Mouse (Mus musculus): ENCODE results near the gene Col5a1. TPM values are rescaled to one million over a fixed set of nuclear protein-coding genes. Genes with fewer than 3 reads are reported as not detected.

Col5a1 gene
- total and polyA plus RNA-seq, 3 experiments, result 31.1 to 75.5 TPM; not detected in 1

- Histone ChIP-seq H3K27ac (ENCODE audit: control insufficient read depth, low read depth, low read length) (no peak overlapping the region), H3K36me3 (ENCODE audit: control insufficient read depth in 1 of 2, insufficient read depth in 2 of 2, low read length in 2 of 2) (no peaks in the 10 kb centered on the region), H3K9ac (ENCODE audit: control insufficient read depth, low read depth, low read length, poor library complexity, severe bottlenecking) (no peak overlapping the region), H3K4me3 (ENCODE audit: control insufficient read depth in 1 of 2, insufficient read depth in 1 of 2, low read depth in 2 of 2, low read length in 2 of 2) (no peak overlapping the region), H3K9me3 (replicated peaks; ENCODE audit: insufficient read depth, low read length) (no peaks in the 10 kb centered on the region), H3K27me3 (ENCODE audit: control insufficient read depth in 1 of 2, insufficient read depth in 2 of 2, low read length in 2 of 2) (no peaks in the 10 kb centered on the region; a peak in 1 of 4 replicates), H3K4me1 (ENCODE audit: control insufficient read depth in 1 of 2, insufficient read depth in 2 of 2, low read length in 2 of 2) (no peaks in the 10 kb centered on the region), H3K79me2 (ENCODE audit: control insufficient read depth, insufficient read depth, low read length, poor library complexity) (no peaks in the 10 kb centered on the region)
- DNase-seq (ENCODE audit: low read depth, low spot score), result no peak
- TF ChIP-seq MAZ (IDR thresholded peaks at IDR 0.05; ENCODE audit: low read depth, low read length) (no peak), ETS1 (IDR thresholded peaks at IDR 0.05; ENCODE audit: low read depth, low read length) (no peak), ZMIZ1 (IDR thresholded peaks at IDR 0.05; ENCODE audit: low read depth, low read length) (no peak), E2F4 (IDR thresholded peaks at IDR 0.05; ENCODE audit: borderline replicate concordance, low read depth, low read length) (no peak), NRF1 (IDR thresholded peaks at IDR 0.05; ENCODE audit: insufficient read depth, low read depth, low read length, poor library complexity, severe bottlenecking) (no peak), CHD1 (IDR thresholded peaks at IDR 0.05; ENCODE audit: low read depth, low read length) (no peak), JUND (IDR thresholded peaks at IDR 0.05; ENCODE audit: low read depth, low read length) (no peak), GATA1 (IDR thresholded peaks at IDR 0.05; ENCODE audit: low read depth, low read length) (no peak), ZNF384 (IDR thresholded peaks at IDR 0.05; ENCODE audit: low read depth, low read length) (no peak), USF2 (IDR thresholded peaks at IDR 0.05; ENCODE audit: borderline replicate concordance in 1 of 2, insufficient read depth in 1 of 2, low read depth in 1 of 2, low read length in 2 of 2) (no peak), POLR2A (IDR thresholded peaks at IDR 0.05; ENCODE audit: control insufficient read depth in 1 of 2, insufficient read depth in 1 of 2, low read depth in 1 of 2, low read length in 2 of 2, poor library complexity in 1 of 2) (no peak), HCFC1 (IDR thresholded peaks at IDR 0.05; ENCODE audit: low read depth, low read length) (no peak), SIN3A (IDR thresholded peaks at IDR 0.05; ENCODE audit: low read length) (no peak), CHD2 (IDR thresholded peaks at IDR 0.05; ENCODE audit: low read length) (no peak), KAT2A (conservative IDR thresholded peaks at IDR 0.05; ENCODE audit: low read depth, low read length) (no peak), GABPA (IDR thresholded peaks at IDR 0.05; ENCODE audit: low read depth, low read length) (no peak), UBTF (IDR thresholded peaks at IDR 0.05; ENCODE audit: borderline replicate concordance, insufficient read depth, low read depth, low read length) (no peak), ELF1 (IDR thresholded peaks at IDR 0.05; ENCODE audit: low read depth, low read length) (no peak), RCOR1 (IDR thresholded peaks at IDR 0.05; ENCODE audit: low read depth, low read length) (no peak), ZC3H11A (IDR thresholded peaks at IDR 0.05; ENCODE audit: low read depth, low read length) (no peak)
Observed at GRCm38 (mm10) chr2:28046311-28046710, 160.1 kb downstream of the Col5a1 start.

GRCm38 (mm10) chr2:28047092-28047491 lies 160.9 kb downstream of the Col5a1 start:
- no peak for DNase-seq (ENCODE audit: low read depth, low spot score)
- TF ChIP-seq MXI1 (IDR thresholded peaks at IDR 0.05; ENCODE audit: low read depth, low read length), result no peak
- TF ChIP-seq CHD2 (IDR thresholded peaks at IDR 0.05; ENCODE audit: low read length), result no peak
- no peak for TF ChIP-seq MAX (IDR thresholded peaks at IDR 0.05; ENCODE audit: low read length)
- no peak for TF ChIP-seq USF2 (IDR thresholded peaks at IDR 0.05; ENCODE audit: borderline replicate concordance in 1 of 2, insufficient read depth in 1 of 2, low read depth in 1 of 2, low read length in 2 of 2)
- no peak for TF ChIP-seq UBTF (IDR thresholded peaks at IDR 0.05; ENCODE audit: borderline replicate concordance, insufficient read depth, low read depth, low read length)
- no peak for TF ChIP-seq E2F4 (IDR thresholded peaks at IDR 0.05; ENCODE audit: borderline replicate concordance, low read depth, low read length)
- TF ChIP-seq MAFK (IDR thresholded peaks at IDR 0.05; ENCODE audit: borderline replicate concordance, low read depth, low read length), result no peak
- no peak for TF ChIP-seq KAT2A (conservative IDR thresholded peaks at IDR 0.05; ENCODE audit: low read depth, low read length)
- TF ChIP-seq RAD21 (IDR thresholded peaks at IDR 0.05; ENCODE audit: low read depth, low read length), result no peak
- TF ChIP-seq BHLHE40 (IDR thresholded peaks at IDR 0.05; ENCODE audit: borderline replicate concordance, low read depth, low read length), result no peak
- TF ChIP-seq EP300 (IDR thresholded peaks at IDR 0.05; ENCODE audit: low read depth in 1 of 2, low read length in 2 of 2), result no peak
- TF ChIP-seq NELFE (IDR thresholded peaks at IDR 0.05; ENCODE audit: low read depth, low read length), result no peak
- TF ChIP-seq MYB (IDR thresholded peaks at IDR 0.05; ENCODE audit: low read depth, low read length), result no peak
- no peak for TF ChIP-seq ETS1 (IDR thresholded peaks at IDR 0.05; ENCODE audit: low read depth, low read length)
- TF ChIP-seq HCFC1 (IDR thresholded peaks at IDR 0.05; ENCODE audit: low read depth, low read length), result no peak
- TF ChIP-seq MAZ (IDR thresholded peaks at IDR 0.05; ENCODE audit: low read depth, low read length), result no peak
- no peak for TF ChIP-seq ZKSCAN1 (IDR thresholded peaks at IDR 0.05; ENCODE audit: low read depth, low read length)
- no peak for TF ChIP-seq USF1 (IDR thresholded peaks at IDR 0.05; ENCODE audit: low read depth, low read length)
- TF ChIP-seq ELF1 (IDR thresholded peaks at IDR 0.05; ENCODE audit: low read depth, low read length), result no peak
- Histone ChIP-seq H3K9ac (ENCODE audit: control insufficient read depth, low read depth, low read length, poor library complexity, severe bottlenecking) (no peak overlapping the region), H3K79me2 (ENCODE audit: control insufficient read depth, insufficient read depth, low read length, poor library complexity) (no peaks in the 10 kb centered on the region), H3K27ac (ENCODE audit: control insufficient read depth, low read depth, low read length) (no peak overlapping the region), H3K4me3 (ENCODE audit: control insufficient read depth in 1 of 2, insufficient read depth in 1 of 2, low read depth in 2 of 2, low read length in 2 of 2) (no peak overlapping the region), H3K9me3 (replicated peaks; ENCODE audit: insufficient read depth, low read length) (no peaks in the 10 kb centered on the region), H3K4me1 (ENCODE audit: control insufficient read depth in 1 of 2, insufficient read depth in 2 of 2, low read length in 2 of 2) (no peaks in the 10 kb centered on the region), H3K27me3 (ENCODE audit: control insufficient read depth in 1 of 2, insufficient read depth in 2 of 2, low read length in 2 of 2) (no peaks in the 10 kb centered on the region; a peak in 1 of 4 replicates), H3K36me3 (ENCODE audit: control insufficient read depth in 1 of 2, insufficient read depth in 2 of 2, low read length in 2 of 2) (no peaks in the 10 kb centered on the region)
